Mouse (Mus musculus): ENCODE measurements around the gene Pum1.

The Pum1 gene

GRCm38 (mm10) chr4:130792376-130793179 is 129.5 kb downstream of the Pum1 start, which contains the start of gene Sdc3:
Gene Sdc3, plus strand, starts transcription at chr4:130792537.
- DNase-seq (ENCODE audit: low spot score), result no peak

DNA sequence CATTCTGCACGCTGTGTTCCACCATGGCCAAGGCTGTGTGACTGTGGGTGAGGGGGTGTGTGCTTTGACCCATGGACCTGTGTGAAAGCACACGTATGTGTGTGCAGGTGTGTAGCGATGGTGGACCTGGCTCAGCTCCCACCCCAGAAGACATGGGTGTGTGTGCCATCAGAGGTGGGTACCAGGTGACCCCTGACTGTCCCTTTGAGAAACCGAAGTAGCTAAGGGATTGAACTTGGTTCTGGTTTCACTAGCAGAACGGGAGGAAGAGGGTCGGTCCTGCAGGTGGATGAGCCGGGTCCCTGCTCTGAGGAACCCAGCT is 130.0 kb downstream of the Pum1 start:
- DNase-seq (ENCODE audit: low spot score), result no peak

- no peak for DNase-seq (ENCODE audit: low spot score)
Observed at GRCm38 (mm10) chr4:130794771-130795170, 131.7 kb downstream of the Pum1 start.

DNA sequence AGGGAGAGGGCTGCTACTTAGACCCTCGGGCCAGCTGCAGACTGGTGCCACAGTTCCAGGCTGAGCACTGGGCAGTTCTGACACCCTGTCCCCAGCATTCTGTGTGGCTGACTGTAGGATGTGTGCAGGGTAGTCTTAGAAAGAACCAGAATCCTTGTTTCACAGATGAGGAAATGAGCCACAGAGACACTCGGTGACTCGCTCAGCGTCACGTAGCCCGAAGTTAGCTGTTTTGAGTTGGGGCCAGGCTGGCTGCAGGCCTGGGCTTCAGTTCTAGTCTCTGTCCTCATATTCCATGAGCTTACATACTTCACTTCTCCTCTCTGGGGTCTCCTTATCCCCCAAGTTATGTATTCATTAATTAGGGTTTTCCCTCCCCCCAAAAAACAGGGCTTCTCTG is 132.8 kb downstream of the Pum1 start:
- no peak for DNase-seq (ENCODE audit: low spot score)

GRCm38 (mm10) chr4:130797201-130798051 is 134.3 kb downstream of the Pum1 start:
- DNase-seq (ENCODE audit: low spot score), result no peak

DNA sequence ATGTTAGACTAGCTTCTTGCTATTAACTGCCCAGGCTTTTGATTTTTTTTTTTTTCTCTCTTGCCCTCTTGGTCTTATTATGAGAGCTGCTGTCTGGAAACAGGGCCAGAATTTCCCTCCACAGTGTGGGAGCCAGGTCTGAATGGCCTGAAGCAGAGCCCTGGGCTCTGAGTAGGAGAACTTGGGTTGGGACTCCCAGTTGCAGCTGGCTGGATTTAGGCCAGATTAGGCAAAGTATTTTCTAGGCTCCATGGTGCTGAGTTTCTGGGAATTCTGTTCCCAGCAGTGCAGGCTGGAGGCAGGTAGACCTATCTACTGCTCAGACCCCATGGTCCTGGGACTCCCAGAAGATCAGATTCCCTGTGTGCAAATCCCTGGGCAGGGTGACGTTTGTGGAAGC is 135.3 kb downstream of the Pum1 start:
- DNase-seq (ENCODE audit: low spot score), result no peak

- no peak for DNase-seq (ENCODE audit: low spot score)
Observed at GRCm38 (mm10) chr4:130799118-130799517, 136.0 kb downstream of the Pum1 start.

DNA sequence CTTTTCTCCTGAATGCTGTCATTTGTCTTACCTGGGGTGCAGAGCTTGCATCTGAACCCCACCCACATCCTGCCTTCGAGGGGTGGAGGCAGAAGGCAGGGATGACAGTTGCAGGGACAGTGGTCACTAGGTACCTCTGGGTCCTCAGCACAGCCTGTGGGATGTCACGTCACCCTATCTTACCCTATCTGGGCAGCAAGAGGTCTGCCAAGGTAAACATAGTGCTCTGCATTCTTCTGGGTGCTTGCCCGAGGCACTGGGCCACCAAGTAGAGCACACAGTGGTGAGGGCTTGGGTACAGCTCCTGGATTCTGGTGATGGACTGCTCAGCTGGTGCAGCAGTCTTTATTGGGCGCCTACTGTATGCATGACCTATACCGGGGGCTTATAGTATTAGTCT is 136.5 kb downstream of the Pum1 start:
- DNase-seq (ENCODE audit: low spot score), result no peak

- DNase-seq (ENCODE audit: low spot score), result no peak
Observed at GRCm38 (mm10) chr4:130800147-130800546, 137.0 kb downstream of the Pum1 start.

DNA sequence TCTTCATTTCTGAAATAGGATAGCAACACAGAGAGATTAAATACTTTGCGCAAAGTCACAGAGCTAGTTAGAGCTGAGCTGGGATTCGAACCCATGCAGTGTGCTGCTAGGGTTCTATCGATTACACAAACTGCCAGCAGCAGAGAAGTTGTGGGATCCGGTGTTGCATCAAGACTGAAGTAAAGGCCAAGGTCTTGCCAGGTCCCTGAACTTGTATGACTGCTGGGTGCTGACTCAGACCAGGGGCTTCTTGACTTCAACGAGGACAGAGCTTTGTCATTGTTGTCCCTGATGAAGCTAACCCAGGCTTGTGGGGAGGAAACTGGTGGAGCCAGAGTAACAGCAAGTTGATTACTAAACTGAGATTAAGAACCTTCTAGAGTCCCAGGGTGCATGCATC is 138.1 kb downstream of the Pum1 start:
- no peak for DNase-seq (ENCODE audit: low spot score)

DNA sequence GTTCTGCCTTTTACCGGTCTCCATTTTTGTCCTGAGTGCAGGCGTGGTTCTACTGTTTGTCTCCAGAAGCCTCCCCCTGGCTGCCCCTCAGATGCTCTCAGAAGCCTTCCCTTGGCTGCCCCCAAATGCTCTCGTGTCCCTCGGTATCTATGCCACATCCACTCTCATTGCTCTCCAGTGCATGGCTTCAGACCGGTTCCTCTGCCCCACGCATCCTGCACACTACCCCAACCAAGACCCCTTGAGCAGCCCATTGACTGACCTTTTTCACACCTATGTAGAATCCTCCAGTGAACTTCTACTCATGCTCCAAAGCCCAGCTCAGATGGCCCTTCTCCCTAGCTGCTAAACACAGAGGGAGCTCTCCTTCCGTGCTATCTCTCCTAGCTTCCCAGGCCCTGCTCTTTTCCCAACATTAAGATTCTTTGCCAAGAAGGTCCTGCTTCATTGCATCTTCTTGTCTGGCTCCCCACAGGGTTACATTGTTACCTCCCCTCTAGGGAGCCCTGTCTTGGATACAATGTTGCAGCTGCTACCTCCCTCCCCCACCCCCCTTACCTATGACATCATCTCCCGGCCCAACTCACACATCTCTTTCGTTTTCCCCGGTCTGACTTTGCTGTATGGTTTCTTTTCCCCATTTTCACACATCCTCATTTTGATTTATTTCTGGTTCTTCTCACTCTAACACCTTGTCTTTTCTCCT is 138.7 kb downstream of the Pum1 start:
- no peak for DNase-seq (ENCODE audit: low spot score)

GRCm38 (mm10) chr4:130803591-130803990 is 140.5 kb downstream of the Pum1 start:
- DNase-seq (ENCODE audit: low spot score), result no peak

DNA sequence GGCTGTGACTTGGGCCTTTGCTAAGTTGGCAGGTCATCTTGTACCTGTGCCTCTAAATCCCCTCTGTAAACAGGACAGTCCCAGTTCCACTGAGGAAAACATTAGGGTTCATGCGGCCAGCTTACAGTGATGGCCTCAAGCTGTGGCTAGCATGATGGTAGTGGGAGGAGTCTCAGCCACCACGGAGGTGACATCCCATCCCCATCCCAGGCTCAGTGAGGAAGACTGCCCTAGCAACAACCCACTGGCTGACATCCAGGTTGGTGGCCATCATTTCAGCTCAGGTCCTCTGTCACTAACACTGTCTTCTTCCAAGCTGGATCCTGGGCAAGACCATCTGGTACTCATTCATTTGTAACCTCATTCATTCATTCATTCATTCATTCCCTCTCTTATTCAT is 141.2 kb downstream of the Pum1 start:
- no peak for DNase-seq (ENCODE audit: low spot score)

DNA sequence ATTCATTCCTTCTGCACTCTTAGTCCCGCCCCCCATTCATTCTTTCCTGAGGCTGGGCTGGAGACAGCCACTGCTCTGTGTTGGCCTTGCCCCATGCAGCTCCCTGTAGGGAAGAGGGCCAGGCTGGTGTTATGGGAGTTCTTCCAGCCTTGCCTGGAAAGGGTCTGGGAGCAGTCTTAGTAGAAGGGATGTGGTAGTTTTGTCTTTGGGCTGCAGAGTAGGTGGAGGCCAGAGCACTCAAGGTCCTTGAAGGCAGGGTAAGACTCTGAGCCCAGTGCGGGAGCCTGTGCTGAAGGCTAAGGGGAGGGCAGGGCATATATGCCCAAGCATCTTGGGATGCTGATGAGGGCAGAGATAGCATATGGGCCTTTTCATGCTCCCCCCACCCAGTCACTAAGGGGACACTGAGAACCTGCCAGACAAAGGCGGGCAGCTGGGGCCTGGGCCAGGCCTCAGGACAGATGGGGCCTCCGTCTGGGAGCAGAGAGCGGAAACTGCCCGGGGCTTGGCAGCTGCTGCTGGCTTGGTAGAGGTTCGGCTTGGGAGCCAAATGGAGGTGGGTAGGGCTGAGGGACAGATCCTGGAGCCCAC is 141.7 kb downstream of the Pum1 start:
- no peak for DNase-seq (ENCODE audit: low spot score)

DNA sequence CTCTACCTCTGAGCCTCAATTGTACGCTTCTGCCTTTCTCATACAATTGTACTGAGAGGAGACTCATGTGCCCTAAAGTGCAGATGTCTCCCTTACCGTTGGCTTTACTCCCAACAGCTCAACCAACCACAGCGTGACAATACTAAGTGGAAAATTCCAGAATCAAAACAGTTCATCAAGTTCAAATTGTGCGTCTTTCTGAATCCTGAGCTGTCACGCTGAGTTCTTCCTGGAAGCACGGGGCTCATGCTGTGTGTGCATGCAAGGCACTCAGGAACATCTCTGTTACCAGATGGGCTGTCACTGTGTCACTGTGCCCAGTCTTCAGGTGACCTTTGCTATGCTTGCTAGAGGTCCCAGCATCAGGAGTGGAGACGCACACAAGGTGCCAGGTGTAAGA is 142.6 kb downstream of the Pum1 start:
- no peak for DNase-seq (ENCODE audit: low spot score)

DNA sequence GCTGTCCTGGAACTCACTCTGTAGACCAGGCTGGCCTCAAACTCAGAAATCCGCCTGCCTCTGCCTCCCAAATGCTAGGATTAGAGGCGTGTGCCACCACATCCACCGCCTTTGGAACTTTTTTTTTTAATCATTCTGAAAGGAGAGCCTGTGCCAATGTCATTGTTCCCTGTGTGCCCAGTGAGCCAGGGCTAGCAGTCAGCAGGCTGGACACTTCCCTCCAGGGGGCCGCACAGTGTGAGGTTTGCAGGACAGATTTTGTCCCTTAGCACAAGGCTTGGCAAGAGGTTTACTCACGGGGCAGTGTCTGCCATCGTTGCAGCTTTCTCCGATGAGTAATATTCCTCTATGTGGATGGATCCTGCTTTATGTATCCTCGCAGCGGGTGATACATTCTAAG is 143.6 kb downstream of the Pum1 start:
- no peak for DNase-seq (ENCODE audit: low spot score)

GRCm38 (mm10) chr4:130809784-130810183 is 146.7 kb downstream of the Pum1 start:
- DNase-seq (ENCODE audit: low spot score), result no peak

DNA sequence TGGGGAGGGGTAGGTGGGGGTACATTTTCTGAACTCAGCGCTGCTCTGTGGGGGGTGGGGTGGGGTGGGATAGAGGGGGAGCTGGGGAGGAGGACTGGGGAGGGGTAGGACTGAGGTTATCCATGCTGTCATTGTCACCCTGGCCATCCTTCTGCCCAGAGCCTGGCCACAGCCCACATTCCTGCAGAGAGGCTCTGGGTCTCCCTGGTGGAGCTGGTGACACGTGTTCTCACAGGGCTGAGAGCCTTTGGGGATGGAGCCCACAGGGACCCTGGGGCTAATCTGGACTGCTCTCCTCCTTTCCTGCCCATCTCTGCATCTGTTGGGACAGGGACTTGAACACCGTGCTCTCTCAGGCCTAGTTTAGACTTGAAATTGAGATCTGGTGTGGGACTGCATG is 147.7 kb downstream of the Pum1 start:
- DNase-seq (ENCODE audit: low spot score), result no peak

DNA sequence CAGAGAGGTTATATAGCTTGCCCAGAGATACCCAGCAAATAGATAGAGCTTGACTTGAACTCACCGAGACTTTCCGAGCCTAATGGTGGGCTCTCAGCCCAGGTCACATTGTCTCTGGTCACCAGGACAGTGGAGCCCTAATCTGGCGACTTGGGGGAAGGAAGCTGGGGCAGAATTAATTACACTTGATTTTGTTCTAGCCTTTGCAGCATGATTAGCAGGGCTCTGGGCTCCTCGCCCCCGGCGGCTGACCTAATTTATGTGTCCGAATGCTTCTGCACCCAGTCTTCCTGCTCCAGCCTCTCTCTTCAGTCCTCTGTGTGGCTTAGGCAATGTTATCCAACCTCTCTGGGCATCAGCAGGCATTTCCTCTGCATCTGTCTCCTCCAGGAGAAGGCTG is 148.3 kb downstream of the Pum1 start:
- no peak for DNase-seq (ENCODE audit: low spot score)

GRCm38 (mm10) chr4:130813958-130814357 is 150.8 kb downstream of the Pum1 start:
- DNase-seq (ENCODE audit: low spot score), result no peak

- no peak for DNase-seq (ENCODE audit: low spot score)
Observed at GRCm38 (mm10) chr4:130814742-130815330, 151.7 kb downstream of the Pum1 start.

DNA sequence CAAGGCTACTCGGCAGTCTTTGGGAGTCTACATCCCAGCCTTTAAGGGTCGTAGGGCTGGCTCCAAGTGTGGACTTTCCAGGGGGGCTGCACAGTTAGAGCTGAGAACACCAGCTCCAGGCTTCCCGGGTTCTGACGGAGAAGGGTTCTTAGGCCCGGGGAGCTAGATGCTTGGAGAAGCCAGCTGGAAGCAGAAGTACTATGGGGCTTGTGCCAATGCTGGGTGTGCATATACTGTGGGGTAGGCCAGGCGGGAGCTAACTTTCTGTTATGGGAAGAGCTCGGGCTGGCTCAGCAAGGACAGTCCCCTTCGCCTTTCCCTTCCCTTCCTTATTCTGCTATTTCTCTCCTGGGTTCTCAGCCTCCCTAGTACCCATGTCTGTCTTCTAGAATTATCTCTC is 152.7 kb downstream of the Pum1 start:
- DNase-seq (ENCODE audit: low spot score), result no peak

All from layer of hippocampus, adult 9-10 months (tissue).